Mouse (Mus musculus): Measurements from ENCODE around the gene Tmem191c. TPM values are rescaled to one million over a fixed set of nuclear protein-coding genes. Genes with fewer than 3 reads are reported as not detected.

Tmem191c gene
- polyA plus RNA-seq, 1 experiment from 2014 or later: 19.2 TPM

DNA sequence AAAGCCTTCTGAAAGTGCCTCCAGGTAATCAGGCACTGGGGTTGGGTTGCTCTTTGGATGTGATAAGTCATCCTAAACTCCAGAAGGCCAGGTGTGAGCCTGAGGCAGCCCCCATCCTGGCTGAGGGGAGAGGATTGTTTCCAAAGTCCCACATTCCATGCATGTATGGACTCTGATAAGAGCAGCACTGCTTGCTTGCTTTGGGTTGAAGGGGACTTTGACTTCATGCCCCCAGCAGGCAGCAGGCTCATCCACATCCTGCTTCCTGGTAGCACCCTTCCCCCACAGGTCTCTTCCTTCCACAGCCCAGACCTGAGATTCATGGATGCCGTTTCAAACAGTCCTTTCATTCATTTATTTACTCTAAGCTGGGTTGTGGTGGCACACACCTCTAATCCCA lies 32.1 kb upstream of the Tmem191c start:
- no peak for ATAC-seq (ENCODE audit: low FRiP score, low TSS enrichment)
- no peak overlapping the region for H3K4me2 ChIP-seq (replicated peaks; ENCODE audit: low read depth, low read length)
- 40% methylated on average over 1 of the region's 1 CpGs for WGBS
- 0 out of 2 replicates have a peak overlapping the region, but pooled peaks have one; percentile 14 for H3K9ac ChIP-seq (replicated peaks; ENCODE audit: low read length)
- H3K4me1 ChIP-seq (ENCODE audit: insufficient read depth, low read length): peaks cover 19% of the 10 kb centered on the region
- H3K27ac ChIP-seq (ENCODE audit: low read length): 0 out of 2 replicates have a peak overlapping the region, but pooled peaks have one; percentile 8
- H3K9me3 ChIP-seq (ENCODE audit: low read length): no peaks in the 10 kb centered on the region
- no peak overlapping the region for H3K4me3 ChIP-seq (ENCODE audit: low read length)
- H3K36me3 ChIP-seq (ENCODE audit: insufficient read depth, low read length): no peaks in the 10 kb centered on the region
- no peaks in the 10 kb centered on the region for H3K27me3 ChIP-seq (ENCODE audit: insufficient read depth, low read length)

GRCm38 (mm10) chr16:17244996-17245395 lies 30.9 kb upstream of the Tmem191c start:
- H3K4me1 ChIP-seq (ENCODE audit: insufficient read depth, low read length): peaks cover 22% of the 10 kb centered on the region
- no peak for ATAC-seq (ENCODE audit: low FRiP score, low TSS enrichment)
- WGBS: 71% methylated on average over 1 of the region's 1 CpGs
- no peaks in the 10 kb centered on the region for H3K36me3 ChIP-seq (ENCODE audit: insufficient read depth, low read length)
- no peak overlapping the region for H3K4me2 ChIP-seq (replicated peaks; ENCODE audit: low read depth, low read length)
- no peaks in the 10 kb centered on the region for H3K27me3 ChIP-seq (ENCODE audit: insufficient read depth, low read length)
- H3K4me3 ChIP-seq (ENCODE audit: low read length): no peak overlapping the region
- no peak overlapping the region for H3K9ac ChIP-seq (replicated peaks; ENCODE audit: low read length)
- H3K27ac ChIP-seq (ENCODE audit: low read length): no peak overlapping the region
- H3K9me3 ChIP-seq (ENCODE audit: low read length): no peaks in the 10 kb centered on the region

- Histone ChIP-seq H3K4me1 (ENCODE audit: insufficient read depth, low read length) (peaks cover 40% of the 10 kb centered on the region), H3K4me2 (replicated peaks; ENCODE audit: low read depth, low read length) (no peak overlapping the region), H3K27ac (ENCODE audit: low read length) (no peak overlapping the region), H3K9me3 (ENCODE audit: low read length) (no peaks in the 10 kb centered on the region), H3K36me3 (ENCODE audit: insufficient read depth, low read length) (no peaks in the 10 kb centered on the region), H3K4me3 (ENCODE audit: low read length) (no peak overlapping the region), H3K9ac (replicated peaks; ENCODE audit: low read length) (no peak overlapping the region), H3K27me3 (ENCODE audit: insufficient read depth, low read length) (no peaks in the 10 kb centered on the region)
- no peak for ATAC-seq (ENCODE audit: low FRiP score, low TSS enrichment)
- 72% methylated on average over 4 of the region's 4 CpGs for WGBS
Measured at GRCm38 (mm10) chr16:17247727-17248126, 28.1 kb upstream of the Tmem191c start.

GRCm38 (mm10) chr16:17249135-17249534 lies 26.7 kb upstream of the Tmem191c start:
- H3K9ac ChIP-seq (replicated peaks; ENCODE audit: low read length): no peak overlapping the region

GRCm38 (mm10) chr16:17251539-17251938 lies 24.3 kb upstream of the Tmem191c start:
- H3K27ac ChIP-seq (ENCODE audit: low read length): peak overlapping the region; percentile 55
- H3K4me3 ChIP-seq (ENCODE audit: low read length): no peak overlapping the region
- no peaks in the 10 kb centered on the region for H3K27me3 ChIP-seq (ENCODE audit: insufficient read depth, low read length)
- peak; percentile 33; the same call in 1 of the 2 replicates for ATAC-seq (ENCODE audit: low FRiP score, low TSS enrichment)
- H3K4me2 ChIP-seq (replicated peaks; ENCODE audit: low read depth, low read length): no peak overlapping the region
- H3K9me3 ChIP-seq (ENCODE audit: low read length): no peaks in the 10 kb centered on the region
- peaks cover 47% of the 10 kb centered on the region for H3K4me1 ChIP-seq (ENCODE audit: insufficient read depth, low read length)
- H3K9ac ChIP-seq (replicated peaks; ENCODE audit: low read length): no peak overlapping the region
- H3K36me3 ChIP-seq (ENCODE audit: insufficient read depth, low read length): 0 out of 2 replicates have a peak, but pooled peaks cover 3% of the 10 kb centered on the region
- WGBS: 53% methylated on average over 3 of the region's 3 CpGs

More at GRCm38 (mm10) chr16:17249135-17249534, 26.7 kb upstream of the Tmem191c start:
- H3K9me3 ChIP-seq (ENCODE audit: low read length): no peaks in the 10 kb centered on the region
- H3K27ac ChIP-seq (ENCODE audit: low read length): peak overlapping the region; percentile 4; the same call in 1 of the 2 replicates
- no peaks in the 10 kb centered on the region for H3K36me3 ChIP-seq (ENCODE audit: insufficient read depth, low read length)
- H3K4me1 ChIP-seq (ENCODE audit: insufficient read depth, low read length): peaks cover 45% of the 10 kb centered on the region
- no peaks in the 10 kb centered on the region for H3K27me3 ChIP-seq (ENCODE audit: insufficient read depth, low read length)
- H3K4me2 ChIP-seq (replicated peaks; ENCODE audit: low read depth, low read length): no peak overlapping the region
- 34% methylated on average over 6 of the region's 6 CpGs for WGBS
- H3K4me3 ChIP-seq (ENCODE audit: low read length): no peak overlapping the region
- ATAC-seq (ENCODE audit: low FRiP score, low TSS enrichment): 0 out of 2 replicates have a peak, but pooled peaks have one; percentile 17

- WGBS: 72% methylated on average over 3 of the region's 3 CpGs
- Histone ChIP-seq H3K9me3 (ENCODE audit: low read length) (no peaks in the 10 kb centered on the region), H3K27ac (ENCODE audit: low read length) (peak overlapping the region; percentile 26)
Measured at GRCm38 (mm10) chr16:17252086-17252726, 23.7 kb upstream of the Tmem191c start.

DNA sequence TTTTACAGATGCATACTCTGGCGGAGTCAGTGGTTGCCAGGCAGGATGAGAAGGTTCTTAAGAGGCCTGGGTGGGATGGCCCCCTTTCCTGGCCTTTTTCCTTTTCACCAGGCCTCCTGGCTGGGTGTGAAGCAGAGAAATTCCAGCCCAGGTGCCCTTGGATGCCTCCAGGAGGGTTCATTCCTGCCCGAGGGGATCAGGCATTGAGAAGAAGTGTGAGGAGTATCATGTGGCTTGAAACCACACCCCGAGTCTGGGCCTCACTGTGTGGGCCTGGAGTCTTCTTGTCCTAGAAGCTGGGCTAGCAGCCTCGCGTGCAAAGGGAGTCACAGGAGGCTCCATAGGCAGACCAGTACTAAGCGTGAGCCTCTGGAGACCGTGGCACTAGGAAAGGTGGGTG lies 23.0 kb upstream of the Tmem191c start:
- Histone ChIP-seq H3K4me3 (ENCODE audit: low read length) (no peak overlapping the region), H3K27ac (ENCODE audit: low read length) (no peak overlapping the region; the same call in 1 of the 2 replicates), H3K36me3 (ENCODE audit: insufficient read depth, low read length) (peaks cover 11% of the 10 kb centered on the region), H3K9ac (replicated peaks; ENCODE audit: low read length) (no peak overlapping the region), H3K4me1 (ENCODE audit: insufficient read depth, low read length) (peaks cover 47% of the 10 kb centered on the region), H3K27me3 (ENCODE audit: insufficient read depth, low read length) (no peaks in the 10 kb centered on the region), H3K4me2 (replicated peaks; ENCODE audit: low read depth, low read length) (no peak overlapping the region), H3K9me3 (ENCODE audit: low read length) (no peaks in the 10 kb centered on the region)
- WGBS: 56% methylated on average over 7 of the region's 7 CpGs
- ATAC-seq (ENCODE audit: low FRiP score, low TSS enrichment): no peak

More at GRCm38 (mm10) chr16:17252086-17252726, 23.7 kb upstream of the Tmem191c start:
- H3K4me1 ChIP-seq (ENCODE audit: insufficient read depth, low read length): peaks cover 47% of the 10 kb centered on the region
- peaks cover 5% of the 10 kb centered on the region for H3K36me3 ChIP-seq (ENCODE audit: insufficient read depth, low read length)
- H3K4me2 ChIP-seq (replicated peaks; ENCODE audit: low read depth, low read length): no peak overlapping the region
- H3K4me3 ChIP-seq (ENCODE audit: low read length): no peak overlapping the region
- no peak overlapping the region for H3K9ac ChIP-seq (replicated peaks; ENCODE audit: low read length)
- H3K27me3 ChIP-seq (ENCODE audit: insufficient read depth, low read length): no peaks in the 10 kb centered on the region
- ATAC-seq (ENCODE audit: low FRiP score, low TSS enrichment): no peak

- Histone ChIP-seq H3K36me3 (ENCODE audit: insufficient read depth, low read length) (peaks cover 24% of the 10 kb centered on the region), H3K27ac (ENCODE audit: low read length) (no peak overlapping the region), H3K27me3 (ENCODE audit: insufficient read depth, low read length) (no peaks in the 10 kb centered on the region), H3K4me1 (ENCODE audit: insufficient read depth, low read length) (peaks cover 44% of the 10 kb centered on the region), H3K9me3 (ENCODE audit: low read length) (no peaks in the 10 kb centered on the region), H3K9ac (replicated peaks; ENCODE audit: low read length) (no peak overlapping the region), H3K4me3 (ENCODE audit: low read length) (no peak overlapping the region), H3K4me2 (replicated peaks; ENCODE audit: low read depth, low read length) (no peak overlapping the region)
- ATAC-seq (ENCODE audit: low FRiP score, low TSS enrichment): no peak
- WGBS: 39% methylated on average over 4 of the region's 4 CpGs
Measured at GRCm38 (mm10) chr16:17254005-17254597, 21.8 kb upstream of the Tmem191c start.

- no peak for ATAC-seq (ENCODE audit: low FRiP score, low TSS enrichment)
- WGBS: 77% methylated on average over 2 of the region's 2 CpGs
- H3K4me2 ChIP-seq (replicated peaks; ENCODE audit: low read depth, low read length): no peak overlapping the region
- H3K36me3 ChIP-seq (ENCODE audit: insufficient read depth, low read length): peaks cover 27% of the 10 kb centered on the region
- H3K27me3 ChIP-seq (ENCODE audit: insufficient read depth, low read length): no peaks in the 10 kb centered on the region
- no peaks in the 10 kb centered on the region for H3K9me3 ChIP-seq (ENCODE audit: low read length)
- H3K4me3 ChIP-seq (ENCODE audit: low read length): no peak overlapping the region
- no peak overlapping the region for H3K27ac ChIP-seq (ENCODE audit: low read length)
- peaks cover 34% of the 10 kb centered on the region for H3K4me1 ChIP-seq (ENCODE audit: insufficient read depth, low read length)
- no peak overlapping the region for H3K9ac ChIP-seq (replicated peaks; ENCODE audit: low read length)
Measured at GRCm38 (mm10) chr16:17255270-17255669, 20.6 kb upstream of the Tmem191c start.

GRCm38 (mm10) chr16:17257359-17257821 lies 18.5 kb upstream of the Tmem191c start:
- Histone ChIP-seq H3K27me3 (ENCODE audit: insufficient read depth, low read length) (no peaks in the 10 kb centered on the region), H3K27ac (ENCODE audit: low read length) (no peak overlapping the region), H3K4me2 (replicated peaks; ENCODE audit: low read depth, low read length) (no peak overlapping the region), H3K9me3 (ENCODE audit: low read length) (no peaks in the 10 kb centered on the region), H3K9ac (replicated peaks; ENCODE audit: low read length) (no peak overlapping the region), H3K36me3 (ENCODE audit: insufficient read depth, low read length) (peaks cover 27% of the 10 kb centered on the region), H3K4me1 (ENCODE audit: insufficient read depth, low read length) (peaks cover 18% of the 10 kb centered on the region), H3K4me3 (ENCODE audit: low read length) (no peak overlapping the region)
- no peak for ATAC-seq (ENCODE audit: low FRiP score, low TSS enrichment)
- WGBS: 92% methylated on average over 9 of the region's 9 CpGs

Measured in kidney, embryonic 16.5 days (tissue).